Mouse (Mus musculus): ENCODE measurements around the gene Cfap97d2.
A peak's percentile ranks its signal among the peaks of the same experiment; 100 is the strongest.

The Cfap97d2 gene

DNA sequence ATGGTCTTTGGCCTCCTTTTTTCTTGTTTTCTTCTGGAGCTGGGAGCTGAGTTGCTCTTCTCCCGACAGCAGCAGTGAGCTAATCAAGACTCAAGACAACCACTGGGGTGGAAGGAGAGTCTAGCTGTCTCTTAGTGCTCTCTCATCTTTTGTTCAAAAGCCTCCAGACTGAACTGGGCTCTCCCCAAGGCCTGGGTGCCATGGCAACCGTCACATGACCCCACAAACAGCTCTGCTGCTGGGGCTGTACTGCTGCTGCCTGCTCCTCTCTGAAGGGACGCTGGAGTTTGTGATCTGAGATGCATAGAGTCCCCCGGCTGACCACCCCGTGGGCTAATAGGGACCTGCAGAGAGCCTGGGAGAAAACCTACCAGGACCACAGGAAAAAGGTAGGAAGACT, at the start of gene Cfap97d2:
Cfap97d2 (plus strand) TSS at position 222 of the 400 bp plus-strand sequence.
- DNase-seq (ENCODE audit: low spot score): peak; percentile 95

GRCm38 (mm10) chr8:13657479-13657878, 48.2 kb upstream of the Cfap97d2 start:
- no peak for DNase-seq (ENCODE audit: low spot score)

DNA sequence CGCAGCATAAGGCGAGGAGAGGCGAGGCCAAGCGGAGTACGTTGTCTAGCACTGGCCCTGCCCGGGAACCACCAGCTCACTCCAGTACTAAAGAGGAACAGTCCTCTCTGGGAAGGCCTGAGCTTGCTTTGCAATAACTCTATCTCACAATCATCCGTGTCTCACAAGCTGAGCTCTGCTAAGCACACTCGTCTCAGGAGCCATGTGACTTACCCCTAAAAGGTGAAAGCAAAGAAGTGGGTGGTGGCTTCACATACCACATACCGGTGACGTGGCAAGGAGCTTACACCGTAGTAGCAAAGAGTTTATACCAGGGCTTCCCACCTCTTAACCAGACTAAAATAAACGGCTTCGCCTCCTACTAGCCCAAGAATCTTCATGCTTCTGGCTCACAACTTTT, 45.4 kb upstream of the Cfap97d2 start:
- no peak for DNase-seq (ENCODE audit: low spot score)

DNA sequence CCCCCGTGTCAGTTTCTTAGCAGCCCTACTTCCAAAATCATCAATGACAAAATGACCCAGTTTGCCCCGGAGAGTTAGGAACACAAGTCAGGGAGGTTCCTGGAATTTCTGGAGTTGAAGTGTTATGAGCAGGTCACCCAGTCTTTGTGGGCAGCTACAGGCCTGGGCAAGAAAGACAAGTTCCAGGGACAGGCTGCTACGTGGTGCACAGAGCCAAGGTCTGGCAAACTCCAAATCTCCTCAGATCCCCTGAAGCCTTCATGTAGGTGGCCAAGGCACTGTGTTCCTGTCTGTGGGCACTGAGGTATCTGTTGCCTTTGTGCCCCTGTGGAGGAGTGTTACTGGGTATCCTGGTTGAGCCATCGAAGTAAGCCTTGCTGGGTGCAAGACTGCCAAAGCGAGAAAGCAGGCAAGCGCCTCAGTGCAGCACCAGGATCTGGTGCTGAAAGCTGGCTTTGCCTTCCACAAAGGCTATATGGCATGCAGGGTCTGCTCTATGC, 40.9 kb upstream of the Cfap97d2 start:
- no peak for DNase-seq (ENCODE audit: low spot score)

DNA sequence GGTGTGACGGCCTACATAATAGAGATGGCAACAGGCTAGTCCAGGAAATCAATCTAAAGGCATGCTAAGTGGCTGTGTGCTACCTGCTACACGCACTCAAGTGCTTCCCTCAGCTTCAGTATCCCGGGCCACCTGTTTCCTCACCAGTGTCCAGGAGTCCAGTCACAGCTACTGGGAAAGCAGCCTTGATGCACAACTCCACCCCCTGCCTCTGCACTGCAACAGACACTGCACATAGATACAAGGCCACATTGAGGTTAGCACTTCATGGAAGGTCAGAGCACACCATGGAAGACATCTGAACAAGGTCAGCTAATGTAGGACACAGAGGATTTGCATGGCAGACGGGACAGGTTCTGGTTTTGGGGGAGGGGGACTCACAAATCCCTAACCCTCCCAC, 40.2 kb upstream of the Cfap97d2 start:
- DNase-seq (ENCODE audit: low spot score): no peak

- DNase-seq (ENCODE audit: low spot score): no peak
Observed at GRCm38 (mm10) chr8:13665944-13666343, 39.7 kb upstream of the Cfap97d2 start.

GRCm38 (mm10) chr8:13667917-13668316, 37.8 kb upstream of the Cfap97d2 start:
- DNase-seq (ENCODE audit: low spot score): peak; percentile 49

DNA sequence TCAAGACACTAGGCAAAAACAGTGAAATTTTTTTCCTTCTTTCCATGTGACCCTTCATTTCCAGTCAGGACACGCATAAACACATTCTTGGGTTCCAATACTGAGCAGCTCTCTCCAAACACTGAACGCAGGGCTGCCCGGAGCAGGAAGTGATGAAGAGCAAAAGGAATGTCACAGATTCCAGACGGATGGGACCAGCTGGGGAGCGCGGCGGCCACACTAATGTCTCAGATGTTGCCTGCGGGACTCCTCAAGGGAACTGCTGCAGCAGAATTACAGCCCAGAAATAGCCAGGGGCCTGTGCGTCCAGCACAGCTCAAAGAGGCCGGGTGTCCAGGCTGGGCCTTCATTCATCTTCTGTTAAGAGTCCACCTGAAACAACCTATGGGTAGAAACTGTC, 37.3 kb upstream of the Cfap97d2 start:
- DNase-seq (ENCODE audit: low spot score): peak; percentile 64

DNA sequence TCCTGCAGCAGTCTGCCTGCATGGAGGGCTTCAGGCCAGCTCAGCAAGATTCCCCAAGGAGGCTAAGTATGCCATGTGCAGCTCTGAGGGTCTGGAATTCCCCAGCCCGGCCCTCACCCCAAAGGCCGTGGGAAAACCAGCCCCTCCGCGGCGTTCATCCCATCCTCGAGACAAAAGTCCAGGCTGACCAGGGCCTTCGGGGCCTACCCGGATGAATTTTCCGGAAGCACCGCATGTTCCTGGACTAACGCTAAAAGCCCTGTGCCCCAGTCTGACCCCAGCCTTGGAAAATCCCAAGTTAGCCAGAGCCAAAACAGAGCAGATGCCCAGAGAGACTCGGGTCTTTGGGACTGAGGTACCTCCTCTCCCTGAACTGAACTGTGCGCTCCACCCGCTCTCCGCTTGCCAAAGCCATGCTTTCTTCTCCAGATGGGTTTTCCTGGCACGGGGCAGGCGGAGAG, 35.6 kb upstream of the Cfap97d2 start:
- no peak for DNase-seq (ENCODE audit: low spot score)

DNA sequence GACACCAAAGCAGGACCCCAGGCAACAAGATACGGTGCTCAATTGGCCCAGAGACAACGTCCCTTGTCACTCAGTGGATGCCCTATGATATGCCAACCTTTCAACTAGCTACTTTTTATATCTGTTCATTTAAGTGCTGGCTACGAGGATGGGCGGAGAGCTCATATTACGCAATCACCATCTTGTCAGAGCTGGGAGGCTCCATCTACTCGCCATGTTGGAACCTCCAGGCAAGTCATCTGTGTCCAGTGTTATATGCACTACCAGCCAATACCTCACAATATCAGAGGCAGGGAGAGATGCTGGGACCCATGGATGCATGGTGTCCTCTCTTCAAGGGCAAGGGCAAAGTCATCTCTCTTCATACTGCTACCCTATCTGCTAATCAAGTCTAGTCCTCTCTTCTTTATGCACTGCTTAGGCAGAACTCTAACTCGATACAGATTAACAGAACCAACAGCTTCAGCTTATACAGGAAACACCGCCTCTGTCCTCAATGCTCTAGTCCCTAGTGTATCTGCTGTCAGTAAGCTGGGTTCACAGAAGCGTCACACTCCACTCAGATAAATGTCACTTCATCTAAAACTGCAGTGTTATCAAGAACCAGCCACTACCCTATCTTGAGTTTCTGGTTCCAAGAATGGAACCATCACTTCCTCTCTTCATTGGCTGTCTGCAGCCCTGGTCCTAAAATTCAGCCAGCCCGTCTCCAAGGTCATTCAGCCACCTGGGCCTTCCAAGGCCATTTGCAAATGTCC, 34.3 kb upstream of the Cfap97d2 start:
- DNase-seq (ENCODE audit: low spot score): no peak

- no peak for DNase-seq (ENCODE audit: low spot score)
Observed at GRCm38 (mm10) chr8:13673215-13673614, 32.5 kb upstream of the Cfap97d2 start.

DNA sequence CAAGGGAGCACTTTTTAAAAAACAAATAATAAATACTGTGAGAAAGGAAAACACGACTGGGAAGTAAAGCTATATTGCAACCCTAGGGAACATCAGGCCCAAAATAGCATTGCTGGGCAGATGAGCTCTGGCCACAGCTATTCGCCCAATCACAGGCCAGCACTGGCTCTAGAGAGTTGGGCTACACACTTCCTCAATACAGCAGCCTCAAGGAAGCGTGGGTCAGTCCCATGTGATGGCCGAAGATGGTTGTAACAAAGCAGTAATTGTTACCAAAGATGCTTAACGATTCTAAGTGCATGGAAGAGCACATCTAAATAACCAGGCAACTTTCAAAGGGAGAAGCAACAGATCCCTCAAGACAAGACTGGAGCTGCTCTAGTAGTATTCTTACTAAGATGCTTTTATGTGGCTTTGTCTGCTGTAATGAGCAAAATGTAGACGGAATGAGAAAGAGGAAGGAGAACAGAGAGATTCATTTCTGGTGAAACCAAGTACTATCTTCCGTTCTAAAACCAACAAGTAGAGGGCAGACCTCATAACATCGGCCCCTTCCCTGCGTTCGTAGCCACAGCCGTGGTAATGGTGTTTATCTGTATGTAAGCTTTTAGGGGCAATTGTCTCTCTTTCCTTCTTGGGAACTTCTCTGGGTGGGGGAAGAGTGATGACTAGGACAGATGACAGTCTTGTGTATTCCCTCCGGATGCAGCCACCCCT, 31.2 kb upstream of the Cfap97d2 start:
- no peak for DNase-seq (ENCODE audit: low spot score)

DNA sequence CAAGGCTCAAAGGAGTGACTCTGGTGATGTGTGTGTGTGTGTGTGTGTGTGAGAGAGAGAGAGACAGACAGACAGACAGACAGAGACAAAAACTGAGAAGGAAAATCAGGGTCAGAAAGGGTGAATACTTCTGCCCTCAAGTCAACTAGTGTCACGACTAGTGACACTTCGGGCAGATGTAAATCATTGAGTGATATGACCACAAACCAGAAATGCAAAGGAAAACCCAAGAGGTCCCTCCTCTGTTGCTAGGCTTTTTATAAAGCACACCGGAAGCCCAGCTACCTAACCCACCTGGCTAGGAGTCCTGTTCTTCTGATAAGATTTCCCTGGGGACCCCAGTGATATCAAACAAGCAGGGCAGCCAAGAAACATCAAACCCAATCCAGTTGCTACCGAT, 30.6 kb upstream of the Cfap97d2 start:
- DNase-seq (ENCODE audit: low spot score): no peak

DNA sequence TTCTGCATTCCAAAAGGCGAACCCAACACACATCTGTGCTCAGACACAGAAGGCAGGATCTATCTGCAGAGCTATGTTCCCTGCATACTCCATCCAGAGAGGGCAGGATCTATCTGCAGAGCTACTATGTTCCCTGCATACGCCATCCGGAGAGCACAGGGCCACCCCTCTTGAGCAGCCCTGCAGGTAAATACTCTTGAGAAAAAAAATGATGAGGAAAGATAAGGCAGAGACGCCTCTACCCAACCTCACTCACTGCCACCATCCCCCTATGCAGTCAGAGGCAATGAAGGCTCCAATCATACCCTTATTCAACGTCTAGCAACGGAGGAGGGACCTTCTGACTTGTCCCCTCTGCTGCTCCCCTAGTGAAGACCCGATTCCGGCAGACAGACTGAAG, 30.2 kb upstream of the Cfap97d2 start:
- DNase-seq (ENCODE audit: low spot score): no peak

- peak; percentile 78 for DNase-seq (ENCODE audit: low spot score)
Observed at GRCm38 (mm10) chr8:13676302-13676700, 29.4 kb upstream of the Cfap97d2 start.

DNA sequence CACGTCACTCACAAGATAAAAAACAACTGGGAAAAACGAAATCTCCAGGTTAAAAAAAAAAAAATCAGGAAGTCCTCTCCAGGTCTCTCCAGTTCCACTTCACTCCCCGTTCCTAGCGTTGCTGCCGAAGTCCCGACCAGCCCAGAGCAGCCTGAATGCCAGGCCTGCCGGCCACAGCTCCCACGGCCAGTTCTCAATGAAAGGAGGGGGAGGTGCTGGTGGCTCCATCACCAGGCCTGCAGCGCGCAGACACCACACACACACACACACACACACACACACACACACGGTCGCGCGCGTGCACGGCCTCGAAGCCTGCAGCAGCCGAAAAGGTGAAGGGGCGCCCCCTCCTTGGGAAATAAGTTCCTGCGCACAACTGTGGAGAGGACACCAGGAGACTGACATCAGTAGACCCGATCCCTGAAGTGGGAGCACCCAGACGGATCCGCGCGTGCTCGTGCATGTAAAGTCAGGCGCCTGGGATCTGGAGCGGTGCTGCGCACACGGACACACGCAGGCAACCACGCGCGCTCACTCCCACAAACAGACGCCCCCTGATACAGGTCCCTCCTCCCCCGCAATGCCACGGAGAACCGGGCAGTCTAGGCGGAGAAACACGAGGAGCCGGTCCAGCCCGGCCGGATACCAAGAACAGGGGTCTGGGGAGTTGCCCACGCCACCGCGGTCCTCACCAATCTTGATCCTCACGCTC, 28.8 kb upstream of the Cfap97d2 start:
- DNase-seq (ENCODE audit: low spot score): peak; percentile 71

DNA sequence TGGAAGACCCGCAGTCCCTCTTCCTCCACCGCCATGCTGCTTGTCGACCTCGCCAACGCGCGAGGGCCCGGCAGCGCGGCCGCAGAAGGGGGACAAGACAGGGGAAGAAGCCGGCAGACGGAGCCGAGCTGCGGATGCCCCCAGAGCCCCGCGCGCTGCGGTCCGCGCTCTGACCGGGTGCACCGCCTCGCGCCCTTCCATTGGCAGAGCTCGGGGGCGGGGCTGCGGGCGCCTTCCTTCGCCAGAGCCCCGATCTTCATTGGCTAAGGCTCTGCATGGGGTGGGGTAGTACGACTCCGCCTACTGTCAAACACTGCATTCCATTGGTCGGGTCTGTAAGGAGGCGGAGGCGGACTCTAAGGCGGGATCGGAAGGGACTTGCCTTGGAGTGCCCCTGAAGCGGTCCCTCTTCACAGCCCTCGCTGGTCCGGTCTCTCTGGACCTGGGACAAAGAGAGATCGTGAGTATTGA, 28.2 kb upstream of the Cfap97d2 start, which contains the start of gene Rasa3:
Rasa3 (minus strand) TSS at position 191 of the 471 bp plus-strand sequence.
- DNase-seq (ENCODE audit: low spot score): peak; percentile 97

GRCm38 (mm10) chr8:13678182-13678581, 27.5 kb upstream of the Cfap97d2 start:
- no peak for DNase-seq (ENCODE audit: low spot score)

DNA sequence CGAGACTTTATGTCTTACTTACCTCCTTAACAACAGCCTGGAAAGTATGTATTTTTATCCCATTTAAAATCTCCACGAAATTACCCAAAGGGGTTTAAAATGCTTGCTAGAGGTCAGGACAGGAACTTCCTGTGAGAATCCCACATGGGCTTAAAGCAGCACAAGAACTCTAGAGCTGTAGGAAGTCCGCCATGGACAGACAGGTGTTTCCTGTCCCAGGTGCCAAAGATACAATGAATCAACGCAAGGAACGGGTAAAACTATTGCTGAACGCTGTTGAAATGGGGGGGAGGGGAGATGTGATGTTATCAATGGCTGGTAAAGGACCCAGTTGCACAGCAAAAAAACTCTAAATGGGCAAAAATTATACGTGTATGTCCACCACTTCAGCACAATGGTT, 21.6 kb upstream of the Cfap97d2 start:
- no peak for DNase-seq (ENCODE audit: low spot score)

DNA sequence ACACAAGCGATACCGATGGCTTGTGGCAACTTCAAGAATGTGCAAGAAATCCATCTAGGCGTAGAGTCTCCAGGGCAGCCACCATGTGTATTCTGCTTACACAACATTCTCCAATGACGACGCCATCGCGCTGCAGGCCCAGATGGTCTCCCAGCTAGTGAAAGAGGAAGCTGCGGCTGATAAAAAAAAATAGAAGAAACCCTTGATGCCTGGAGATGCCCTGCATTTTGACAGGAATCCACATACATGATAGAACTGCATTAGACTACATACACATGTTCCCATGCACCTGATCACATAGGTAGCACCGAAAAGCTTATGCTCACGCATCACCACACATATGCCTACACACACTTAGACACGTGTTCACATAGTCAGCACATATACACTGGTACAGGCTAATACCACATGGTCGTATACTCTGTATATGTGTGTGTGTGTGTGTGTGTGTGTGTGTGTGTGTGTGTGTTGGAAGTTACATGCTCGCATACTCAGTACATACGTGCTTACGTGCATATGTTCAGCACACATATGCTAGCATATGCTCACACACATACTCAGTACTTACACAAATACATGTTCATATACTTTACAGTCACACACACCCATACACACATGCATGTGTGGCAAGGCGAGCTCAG, 19.9 kb upstream of the Cfap97d2 start:
- DNase-seq (ENCODE audit: low spot score): no peak

- DNase-seq (ENCODE audit: low spot score): no peak
Observed at GRCm38 (mm10) chr8:13686426-13686825, 19.3 kb upstream of the Cfap97d2 start.

All from embryo, embryonic 10.5 days (tissue).